Mouse (Mus musculus) CH12F3 (cell line): Measurements from ENCODE around the gene Baz1b.

Source experiments
- in situ Hi-C: fragments of 300-500 bp; cut with MboI; formaldehyde crosslinking; loops from 2 replicates; pipeline ENCODE4 v1.14.3; 2020; ENCODE audit warnings: low sequenced_read_pairs

The Baz1b gene

DNA sequence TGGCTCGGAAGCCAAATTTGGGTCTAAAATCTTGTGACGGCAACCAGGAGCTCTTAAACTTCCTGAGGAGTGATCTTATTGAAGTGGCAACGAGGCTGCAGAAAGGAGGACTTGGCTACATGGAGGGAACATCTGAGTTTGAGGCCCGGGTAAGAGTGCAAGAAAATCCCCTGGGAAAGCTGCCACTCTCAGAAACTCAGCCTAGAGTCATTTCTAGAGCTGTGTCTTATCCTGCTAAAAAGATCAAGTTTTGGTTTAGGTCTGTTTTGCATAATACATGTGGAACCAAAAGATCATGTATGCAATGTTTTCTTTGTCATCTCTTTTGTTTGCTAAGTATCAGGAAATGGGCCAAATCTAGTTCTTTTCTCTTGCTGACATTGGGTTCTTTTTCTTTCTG is 43.1 kb downstream of the Baz1b start:
- in situ Hi-C loops = loop anchor here (10.0 kb wide), 1 partner anchor 55 kb away; no protein-coding TSS in a partner anchor

DNA sequence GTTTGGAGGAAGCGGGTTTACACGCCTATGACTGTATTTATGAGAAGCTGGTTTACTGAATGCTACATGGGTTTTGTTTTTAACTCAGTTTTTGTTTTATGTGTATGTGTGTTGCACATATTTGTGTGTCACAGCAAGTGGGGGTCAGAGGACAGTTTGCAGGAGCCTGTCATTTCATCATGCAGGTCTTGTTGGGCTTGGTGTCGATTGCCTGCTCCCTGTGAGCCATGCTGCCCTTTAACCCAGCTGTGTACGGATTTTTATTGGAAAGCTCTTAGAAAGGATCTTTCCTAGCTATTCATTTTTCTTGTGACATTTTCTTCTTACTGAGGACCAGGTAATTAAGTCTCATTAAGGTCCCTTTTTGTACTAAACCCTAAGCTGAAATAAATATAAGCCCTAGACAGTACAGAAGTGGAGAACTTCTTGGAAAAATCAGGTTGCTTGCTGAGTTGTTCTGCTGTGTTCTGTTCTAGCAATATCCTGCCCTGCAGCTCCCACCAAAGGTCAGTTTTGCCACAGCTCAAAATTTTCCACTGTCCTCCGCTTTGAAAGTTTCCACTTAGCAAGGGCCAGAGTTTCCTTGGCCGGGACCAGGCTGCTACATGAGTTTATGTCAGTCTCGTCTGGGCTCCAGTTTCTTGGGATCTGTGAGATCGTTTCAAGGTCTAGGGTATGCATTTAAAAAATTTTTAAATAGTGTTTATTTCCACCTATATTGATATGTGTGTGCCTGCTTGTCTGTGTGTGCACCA is 46.3 kb downstream of the Baz1b start:
- in situ Hi-C loops = loop anchor here (10.0 kb wide), 1 partner anchor 51 kb away; no protein-coding TSS in a partner anchor

DNA sequence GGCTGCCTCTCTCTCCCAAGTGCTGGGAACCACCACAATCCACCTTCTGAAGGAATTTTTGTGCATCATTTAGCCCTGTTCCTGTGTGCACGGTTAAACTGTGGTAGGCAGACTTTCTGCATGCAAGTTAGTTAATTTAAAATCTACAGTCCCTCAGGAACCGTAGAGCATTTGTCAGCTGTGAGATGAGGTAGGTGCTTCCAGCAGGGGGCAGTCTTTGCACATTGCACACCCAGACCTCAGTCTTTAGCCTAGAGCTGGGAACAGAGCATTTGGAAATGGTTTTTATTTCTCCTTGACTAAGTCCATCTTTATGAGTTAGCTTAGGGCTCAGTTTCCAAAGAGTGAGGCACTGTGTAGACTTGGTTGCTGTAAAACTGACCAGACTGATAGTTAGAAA is 49.5 kb downstream of the Baz1b start:
- in situ Hi-C loops = loop anchor here (10.0 kb wide), 1 partner anchor 48 kb away; no protein-coding TSS in a partner anchor

DNA sequence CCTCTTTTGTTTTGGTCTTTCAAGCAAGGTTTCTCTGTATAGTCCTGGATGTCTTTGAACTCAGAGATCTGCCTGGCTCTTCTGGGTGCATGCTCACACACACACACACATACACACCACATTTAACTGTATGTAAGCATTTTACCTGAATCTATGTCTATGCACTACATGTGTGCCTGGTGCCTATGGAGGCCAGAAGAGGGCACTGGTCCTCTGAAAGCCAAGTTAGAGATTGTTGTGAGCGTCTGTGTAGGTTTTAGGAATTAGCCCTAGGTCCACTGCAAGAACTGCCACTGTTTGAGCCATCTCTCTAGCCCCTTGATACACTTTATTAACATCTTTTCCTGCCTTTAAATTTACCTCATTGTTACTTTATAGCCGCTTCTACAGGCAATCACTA is 51.8 kb downstream of the Baz1b start:
- in situ Hi-C loops = loop anchor here (10.0 kb wide), 1 partner anchor 46 kb away; no protein-coding TSS in a partner anchor

DNA sequence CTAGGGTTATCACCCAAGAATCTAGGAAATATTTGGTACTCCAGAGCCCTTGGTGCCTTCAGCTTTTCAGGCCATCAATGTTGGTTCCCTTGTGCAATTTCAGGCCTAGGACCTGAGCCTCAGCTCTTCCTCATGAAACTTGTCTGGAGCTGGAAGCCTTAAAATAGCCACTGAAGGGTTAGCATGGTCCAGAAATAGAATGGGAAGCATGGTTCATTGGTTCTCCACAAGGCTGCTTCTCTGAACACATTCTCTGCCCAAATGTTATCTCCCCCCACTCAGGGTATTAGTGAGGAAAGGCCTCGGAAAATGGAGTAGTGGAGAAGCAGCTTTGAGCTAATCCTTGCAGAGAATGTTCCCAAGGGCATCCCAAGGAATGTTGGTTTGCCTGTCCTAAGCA is 54.4 kb downstream of the Baz1b start:
- in situ Hi-C loops = no loop called here

DNA sequence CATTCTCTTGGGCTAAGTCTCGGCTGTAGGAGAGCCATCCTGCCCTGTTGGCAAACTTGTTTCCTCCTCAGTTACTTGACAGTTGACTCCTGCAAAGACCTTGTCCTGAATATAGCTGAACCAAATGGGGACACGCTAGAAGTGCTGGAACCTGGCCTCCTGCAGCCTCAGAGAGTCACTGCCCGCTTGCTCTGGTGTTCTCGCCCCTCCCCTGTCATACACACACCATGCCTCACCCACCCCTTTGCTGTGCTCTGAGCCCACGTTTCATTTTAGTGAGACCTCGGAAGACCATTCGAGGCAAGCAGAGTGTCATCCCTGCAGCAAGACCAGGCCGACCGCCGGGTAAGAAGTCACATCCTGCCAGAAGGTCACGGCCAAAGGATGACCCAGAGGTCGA is 55.1 kb downstream of the Baz1b start:
- in situ Hi-C loops = no loop called here

DNA sequence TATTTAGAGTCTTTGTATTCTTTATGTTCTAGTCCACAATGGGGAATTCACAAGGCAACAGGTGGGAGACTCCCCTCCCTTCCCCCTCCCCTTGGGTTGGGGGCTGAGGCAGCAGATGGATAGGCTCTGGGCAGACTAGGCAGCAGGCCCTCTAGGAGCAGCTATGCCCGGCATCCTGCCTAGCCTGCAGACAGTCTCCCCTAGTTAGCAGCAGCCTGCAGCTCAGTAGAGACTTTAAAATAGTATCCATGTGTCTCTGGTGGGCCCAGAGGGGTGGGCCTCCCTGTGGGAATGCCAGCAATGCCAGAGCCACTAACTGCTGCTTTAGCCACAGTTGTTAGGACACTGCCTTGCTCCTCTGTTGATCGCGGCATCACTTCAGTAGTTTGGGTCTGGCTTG is 55.5 kb downstream of the Baz1b start:
- in situ Hi-C loops = no loop called here

DNA sequence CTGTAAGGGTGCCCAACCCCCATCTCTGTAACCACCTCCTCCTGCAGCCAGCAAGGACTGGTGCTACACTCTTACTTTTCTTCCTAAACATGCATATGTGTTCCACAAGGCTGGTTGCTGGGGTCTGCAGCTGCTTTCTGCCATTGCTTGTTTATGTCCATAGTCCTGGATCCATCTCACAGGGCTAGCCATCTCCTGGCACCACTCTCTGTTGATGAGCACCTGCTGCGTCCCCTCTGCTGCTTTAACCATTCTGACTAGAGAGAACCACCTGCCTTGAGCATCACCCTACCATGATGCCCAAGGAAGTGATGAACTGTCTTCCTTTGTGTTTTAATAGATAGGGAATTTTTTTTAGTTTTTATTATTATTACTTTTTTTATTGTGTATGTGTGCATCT is 56.1 kb downstream of the Baz1b start:
- in situ Hi-C loops = no loop called here

DNA sequence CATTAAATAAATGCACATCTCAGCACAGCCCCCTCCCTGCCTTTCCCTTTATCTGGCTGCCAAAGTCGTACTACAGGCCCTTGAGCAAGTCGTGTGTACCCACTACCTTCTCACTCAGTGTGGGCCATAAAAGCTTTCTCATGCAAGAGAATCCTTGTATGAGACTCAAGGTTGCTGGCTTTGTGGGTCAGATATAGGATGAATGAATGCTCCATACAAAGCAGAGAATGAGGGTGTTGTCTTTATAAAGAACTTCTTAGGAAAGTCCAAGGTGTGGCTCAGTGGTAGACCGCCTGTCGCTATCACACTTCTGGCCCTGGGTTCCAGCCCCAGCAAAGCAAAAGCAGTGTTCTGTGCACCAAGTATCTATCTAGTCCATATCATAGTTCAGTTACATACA is 59.5 kb downstream of the Baz1b start:
- in situ Hi-C loops = no loop called here

DNA sequence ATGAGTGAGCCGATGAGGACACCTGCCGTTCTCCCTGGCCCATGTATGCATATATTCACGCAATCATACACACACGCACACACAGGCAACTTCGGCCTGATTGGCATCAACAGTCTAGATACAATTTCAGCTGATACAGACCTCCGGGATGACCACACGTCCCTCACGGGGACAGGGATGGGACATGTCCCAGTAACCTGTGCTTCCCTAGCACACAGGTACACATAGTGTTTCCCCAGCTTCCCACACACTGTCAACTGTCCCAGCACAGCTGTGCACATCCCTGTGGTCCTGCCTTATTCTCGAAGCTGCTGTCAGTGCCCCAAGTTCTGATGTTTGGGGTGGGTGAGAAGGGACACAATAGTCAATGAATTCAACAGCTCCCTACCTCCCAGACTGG is 60.3 kb downstream of the Baz1b start:
- in situ Hi-C loops = no loop called here

DNA sequence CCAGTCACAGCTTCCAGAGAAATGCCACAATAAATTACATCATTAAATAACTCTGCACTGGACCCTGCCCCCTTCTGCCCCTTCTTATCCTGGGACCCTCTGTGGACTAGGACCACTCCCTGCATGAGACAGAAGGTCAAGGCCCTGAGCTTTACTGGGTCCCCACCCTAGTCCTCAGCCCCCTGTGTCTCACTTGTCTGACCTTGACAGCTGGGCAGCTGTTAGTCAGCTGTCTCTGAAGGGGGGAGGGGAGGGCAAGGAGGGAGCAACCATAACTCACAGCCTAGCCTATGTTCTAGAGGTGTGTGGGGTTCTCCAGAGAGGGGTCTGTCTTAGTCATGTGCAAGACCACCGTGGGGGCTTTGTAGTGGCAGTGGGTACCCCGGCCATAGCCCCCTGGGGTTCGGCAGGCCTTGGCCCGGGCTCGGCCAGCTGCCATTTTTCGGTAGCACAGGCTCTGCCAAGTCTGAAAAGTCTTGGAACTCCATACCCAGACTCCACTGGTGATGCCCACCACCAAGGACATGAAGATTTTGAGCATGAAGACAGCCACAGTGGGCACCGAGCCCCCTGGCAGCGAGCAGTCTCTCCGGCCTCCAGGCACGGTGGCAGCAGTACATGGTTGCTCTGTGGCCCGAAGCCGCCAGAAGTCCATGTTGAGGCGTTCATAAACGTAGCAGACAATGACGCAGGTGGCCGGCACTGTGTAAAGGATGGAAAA is 62.1 kb downstream of the Baz1b start:
- in situ Hi-C loops = no loop called here

DNA sequence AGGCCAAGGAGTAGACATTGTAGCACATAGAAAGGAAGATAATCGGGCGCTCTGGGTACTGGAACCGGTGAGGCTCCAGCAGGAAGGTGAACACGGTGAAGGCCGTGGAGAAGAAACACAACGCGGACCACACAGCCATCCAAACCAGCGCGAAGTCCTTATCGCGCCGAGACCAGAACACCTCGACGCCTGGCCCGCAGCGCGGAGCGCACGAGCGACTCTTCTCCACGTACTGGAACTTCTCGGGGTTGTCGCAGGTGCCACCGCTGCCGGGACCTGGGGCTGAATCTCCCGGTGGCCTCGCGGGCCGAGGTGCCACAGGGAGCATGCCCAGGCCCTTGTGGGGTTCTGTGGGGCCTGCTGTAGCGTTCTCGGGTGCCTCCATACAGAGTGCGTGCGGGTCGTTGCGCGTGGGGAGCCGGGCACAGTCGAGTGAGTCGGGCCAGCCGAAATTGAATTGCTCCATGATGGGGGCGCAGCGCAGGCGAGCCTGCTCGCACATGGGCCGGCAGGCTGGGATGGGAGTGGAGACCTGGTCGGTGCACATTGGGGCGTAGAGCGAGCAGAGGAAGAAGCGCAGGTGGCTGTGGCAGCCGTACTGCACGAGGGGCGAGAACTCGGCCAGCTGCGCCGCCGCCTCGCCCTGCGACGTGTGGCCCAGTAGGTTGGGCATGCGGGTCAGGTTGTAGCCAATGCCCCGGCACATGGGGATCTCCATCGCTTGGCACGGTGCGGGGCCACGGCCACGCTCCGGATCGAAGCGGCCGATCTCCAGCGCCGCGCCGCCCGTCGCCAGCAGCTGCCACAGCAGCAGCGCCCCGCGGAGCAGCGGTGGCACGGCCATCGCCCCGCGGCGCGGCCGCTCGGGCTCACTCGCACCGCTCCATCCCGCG is 63.4 kb downstream of the Baz1b start:
- in situ Hi-C loops = no loop called here

DNA sequence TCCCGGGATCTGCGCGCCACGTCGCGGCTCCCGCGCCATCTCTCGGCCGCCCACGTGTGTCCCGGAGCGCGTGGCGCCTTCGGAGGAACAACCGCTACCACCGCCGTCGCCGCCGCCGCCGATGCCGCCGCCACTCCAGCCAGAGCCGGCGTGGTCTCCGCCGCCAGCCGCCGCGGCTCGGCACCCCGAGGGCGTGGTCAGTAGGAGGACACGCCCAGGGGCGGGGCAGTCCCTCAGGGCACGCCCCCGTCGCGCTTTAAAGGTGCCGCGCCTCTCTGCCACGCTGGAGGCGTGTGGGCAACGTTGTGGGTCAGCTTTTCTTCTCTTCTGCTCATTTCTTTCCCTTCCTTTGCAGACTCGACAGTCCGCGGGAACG is 64.0 kb downstream of the Baz1b start, which contains the start of gene Fzd9:
Gene Fzd9, minus strand, starts transcription at position 152 of the 376 bp plus-strand sequence.
- in situ Hi-C loops = no loop called here

DNA sequence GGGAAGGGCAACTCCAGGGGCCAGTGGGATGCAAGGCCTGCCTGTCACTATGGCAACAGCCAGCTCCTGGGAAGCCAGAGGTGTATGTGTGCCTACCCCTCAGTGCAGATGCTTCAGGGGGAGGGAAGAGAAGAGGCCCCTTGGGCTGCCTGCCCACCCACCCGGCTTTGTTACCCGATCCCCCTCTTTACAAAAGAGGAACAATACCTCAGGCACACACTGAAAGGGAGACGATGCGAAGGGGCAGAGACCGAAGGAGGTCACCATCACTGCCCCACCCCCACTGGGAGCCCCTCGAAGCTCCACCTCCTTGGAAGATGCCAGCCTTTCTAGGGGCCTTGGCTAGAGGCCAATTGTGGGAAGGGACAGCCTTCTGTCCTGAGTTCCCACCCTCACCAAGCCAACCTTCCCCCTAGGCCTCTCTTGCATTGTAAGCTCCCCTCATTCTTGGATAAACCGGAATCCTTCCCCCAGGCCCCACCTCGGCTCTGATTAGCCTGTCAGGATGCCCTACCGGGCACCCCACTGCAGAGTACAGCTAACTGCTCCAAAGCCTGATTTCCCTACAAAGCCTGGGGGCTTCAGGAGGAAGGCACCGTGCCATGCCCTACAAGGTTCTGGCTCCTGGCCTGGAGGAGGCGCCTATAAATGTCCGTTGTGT is 66.8 kb downstream of the Baz1b start:
- in situ Hi-C loops = no loop called here

DNA sequence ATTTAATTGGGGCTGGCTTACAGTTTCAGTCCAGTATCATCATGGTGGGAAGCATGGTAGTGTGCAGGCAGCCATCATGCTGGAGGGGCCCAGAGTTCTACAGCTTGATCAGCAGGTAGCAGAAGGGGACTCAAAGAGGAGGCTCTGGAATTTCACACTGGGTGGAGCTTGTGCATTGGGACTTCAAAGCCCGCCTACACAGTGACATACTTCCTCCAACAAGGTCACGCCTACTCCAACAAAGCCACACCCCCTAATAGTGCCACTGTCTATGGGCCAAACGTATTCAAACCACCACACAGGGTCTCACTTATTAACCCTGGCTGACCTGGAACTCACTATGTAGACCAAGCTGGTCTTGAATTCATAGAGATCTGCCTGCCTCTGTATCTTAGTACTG is 69.1 kb downstream of the Baz1b start:
- in situ Hi-C loops = no loop called here

DNA sequence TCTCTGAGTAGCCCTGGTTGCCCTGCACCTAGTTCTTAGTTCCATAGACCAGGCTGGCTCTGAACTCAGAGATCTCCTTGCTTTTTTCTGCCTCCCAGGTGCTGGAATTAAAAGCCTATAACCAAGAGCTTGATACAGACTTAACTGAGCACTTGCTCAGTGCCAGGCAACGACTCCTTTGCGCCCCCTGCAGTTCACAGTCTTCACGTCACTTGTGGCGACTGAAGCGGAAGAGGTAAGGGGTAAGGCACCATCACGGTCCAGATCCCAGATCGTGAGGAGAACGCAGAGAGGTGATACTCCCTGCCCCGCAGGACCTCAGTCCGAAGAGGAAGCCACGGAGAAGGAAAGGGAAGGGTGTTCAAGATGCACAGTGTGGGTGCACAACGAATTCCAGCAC is 70.5 kb downstream of the Baz1b start:
- in situ Hi-C loops = no loop called here

DNA sequence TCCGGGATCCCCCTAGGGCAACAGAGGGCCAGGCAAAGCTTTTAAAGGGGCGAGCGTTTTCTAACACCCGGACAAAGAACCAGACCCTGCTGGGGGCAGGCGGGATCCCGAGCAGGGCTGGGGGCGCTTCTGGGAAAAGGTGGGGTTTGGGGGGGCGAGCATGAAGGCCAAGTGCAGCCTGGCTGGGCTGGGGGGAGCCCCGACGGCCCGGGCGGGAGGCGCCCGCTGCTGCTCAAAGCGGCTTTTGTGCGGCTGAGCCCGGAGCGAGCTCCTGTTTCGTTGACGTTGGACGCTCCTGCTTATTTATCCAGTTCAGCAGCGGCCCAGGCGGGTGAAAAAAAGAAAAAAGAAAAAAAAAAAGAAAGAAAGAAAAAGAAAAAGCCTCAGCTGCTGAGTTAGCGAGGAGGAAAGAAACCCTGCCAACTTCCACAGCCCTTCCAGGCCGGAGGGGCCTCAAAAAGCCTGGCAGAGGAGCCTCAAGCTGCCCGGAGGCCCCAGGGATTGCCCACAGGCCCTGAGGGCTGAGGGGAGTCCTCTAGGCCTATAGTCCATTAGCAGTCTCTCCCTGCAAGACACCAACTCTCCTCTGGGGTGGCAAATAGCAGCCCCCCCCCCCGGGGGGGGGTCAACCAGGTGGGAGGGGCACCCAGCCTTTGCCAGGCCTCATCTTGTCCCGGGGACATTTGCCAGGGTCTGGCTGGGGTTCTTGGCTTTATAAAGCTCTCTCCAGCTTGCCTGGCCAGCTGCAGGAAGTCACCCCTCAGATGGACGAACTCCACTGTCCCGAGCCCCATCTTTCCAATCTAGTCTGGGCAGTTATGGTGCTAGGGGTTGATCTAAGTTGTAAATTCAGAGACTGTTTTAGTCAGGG is 71.5 kb downstream of the Baz1b start:
- in situ Hi-C loops = no loop called here

DNA sequence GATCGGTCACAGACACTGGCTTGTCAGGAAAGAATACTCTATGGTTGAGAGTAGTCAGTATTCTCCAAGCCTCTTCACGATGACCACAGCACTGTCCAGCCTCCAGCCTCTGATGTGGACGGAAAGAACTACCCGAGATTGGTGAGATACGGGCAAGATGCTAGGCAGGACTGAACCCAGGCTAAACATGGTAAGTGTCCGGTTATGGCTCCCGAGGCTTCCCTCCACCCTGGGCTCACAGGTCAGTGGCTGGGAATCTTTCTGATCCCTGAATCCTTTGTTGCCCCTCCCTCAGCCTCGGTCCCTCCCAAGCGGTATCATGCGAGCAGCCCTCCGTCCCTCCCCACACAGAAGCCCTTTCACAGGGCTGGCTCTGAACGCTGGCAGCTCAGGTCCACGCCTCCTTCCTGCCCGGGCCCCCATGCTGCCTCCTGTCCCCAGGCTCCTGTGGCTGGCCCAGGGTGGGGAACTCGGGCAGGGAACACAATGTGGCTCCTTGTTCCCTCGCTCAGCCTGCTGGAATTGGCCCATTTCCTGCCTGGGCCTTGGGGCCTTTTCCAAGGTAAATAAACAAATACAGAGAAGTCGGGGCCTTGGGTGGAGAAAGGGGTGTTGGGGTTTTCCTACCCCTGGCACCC is 76.9 kb downstream of the Baz1b start:
- in situ Hi-C loops = no loop called here

DNA sequence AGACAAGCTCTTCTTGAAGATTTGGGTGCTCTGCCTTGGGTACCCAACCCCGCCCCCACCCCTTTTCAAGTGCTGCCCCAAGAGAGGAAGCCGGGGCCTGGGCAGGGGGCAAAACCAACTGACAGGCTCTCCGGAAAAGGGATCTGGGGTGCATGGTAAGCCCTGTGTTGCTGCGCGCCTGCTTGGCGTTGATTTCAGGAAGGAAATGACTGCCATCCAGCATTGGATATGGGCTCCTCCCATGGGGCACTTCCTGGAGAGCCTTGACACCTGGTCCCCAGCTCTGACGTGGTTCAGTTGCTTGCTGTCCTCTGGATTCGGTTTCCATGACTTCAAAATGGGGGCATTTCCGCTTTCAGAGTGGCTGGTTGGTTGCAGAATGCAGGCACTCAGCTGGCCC is 77.5 kb downstream of the Baz1b start:
- in situ Hi-C loops = no loop called here
